Comparison of ENCODE assay signal across 26 mouse cellular contexts in the genomic region with DNA sequence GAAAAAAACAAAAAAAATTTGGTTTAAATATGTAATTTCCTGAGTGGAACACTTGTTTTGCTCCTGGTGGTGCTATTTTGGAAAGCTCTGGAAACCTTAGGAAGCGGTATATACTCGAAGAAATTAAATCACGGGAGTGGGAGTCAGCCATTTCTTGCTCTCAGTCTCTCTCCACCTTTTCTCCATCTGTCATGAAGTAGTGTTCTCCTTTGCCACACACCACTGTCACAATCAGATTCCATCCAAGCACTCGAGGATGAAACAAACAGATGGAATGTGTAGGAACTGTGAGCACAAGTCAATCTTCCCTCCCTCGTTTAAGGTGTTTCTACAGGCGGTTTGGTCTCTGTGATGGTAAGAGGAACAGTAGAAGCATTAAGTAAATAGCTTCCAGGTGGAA.
"Had no signal": no experiment of that assay in that cellular context is flagged by ENCODE, and none has a peak within 500 bp of the region (broad histone marks: within the 10 kb centered on the region; RNA-seq: fewer than 3 reads in every experiment).

No protein-coding gene starts in this region.

- DNase-seq: gastrocnemius, adult 2 months; gastrocnemius, postnatal 10 days; gastrocnemius, postnatal 25 days; heart, postnatal 10 days; heart, postnatal 4 days; kidney, adult 11 months; kidney, adult 2 months; kidney, adult 9 months; kidney, postnatal 14 days; kidney, postnatal 36 days; layer of hippocampus, adult 9-11 months; layer of hippocampus, postnatal 36 days; left cerebral cortex, postnatal 4 days had no signal

- H3K27me3 ChIP-seq: heart, embryonic 12.5 days; hindbrain, embryonic 12.5 days; hindbrain, embryonic 15.5 days; kidney, embryonic 15.5 days; limb, embryonic 13.5 days; limb, embryonic 15.5 days; liver, embryonic 12.5 days had no signal

- H3K4me2 ChIP-seq: heart, embryonic 12.5 days; hindbrain, embryonic 12.5 days; hindbrain, embryonic 15.5 days; kidney, embryonic 15.5 days; limb, embryonic 13.5 days; limb, embryonic 15.5 days; liver, embryonic 12.5 days had no signal

- H3K27ac ChIP-seq: gastrocnemius, adult 2 months; heart, embryonic 10.5 days; hindbrain, embryonic 10.5 days; hindbrain, embryonic 12.5 days; hindbrain, embryonic 15.5 days; hindbrain, postnatal 0 days; kidney, embryonic 15.5 days; kidney, postnatal 0 days; left cerebral cortex, adult 2 months; limb, embryonic 13.5 days; limb, embryonic 15.5 days; liver, embryonic 12.5 days had no signal

- H3K36me3 ChIP-seq: heart, embryonic 10.5 days; heart, embryonic 12.5 days; hindbrain, embryonic 10.5 days; hindbrain, embryonic 12.5 days; hindbrain, embryonic 15.5 days; kidney, embryonic 15.5 days; limb, embryonic 13.5 days; limb, embryonic 15.5 days; liver, embryonic 12.5 days had no signal

- ATAC-seq: hindbrain, postnatal 0 days; intestine, embryonic 16.5 days; liver, embryonic 12.5 days had no signal

- H3K9ac ChIP-seq: heart, embryonic 12.5 days; hindbrain, embryonic 12.5 days; hindbrain, embryonic 15.5 days; kidney, embryonic 15.5 days; limb, embryonic 13.5 days; limb, embryonic 15.5 days; liver, embryonic 12.5 days had no signal

- H3K9me3 ChIP-seq: heart, embryonic 10.5 days; hindbrain, embryonic 12.5 days; hindbrain, embryonic 15.5 days; kidney, embryonic 15.5 days; limb, embryonic 13.5 days; limb, embryonic 15.5 days; liver, embryonic 12.5 days had no signal

- H3K4me3 ChIP-seq: gastrocnemius, adult 2 months; heart, embryonic 10.5 days; heart, embryonic 12.5 days; hindbrain, embryonic 10.5 days; hindbrain, embryonic 12.5 days; hindbrain, embryonic 15.5 days; kidney, embryonic 15.5 days; left cerebral cortex, adult 2 months; limb, embryonic 13.5 days; limb, embryonic 15.5 days; liver, embryonic 12.5 days had no signal

- H3K4me1 ChIP-seq: heart, embryonic 10.5 days; heart, embryonic 12.5 days; hindbrain, embryonic 12.5 days; hindbrain, embryonic 15.5 days; limb, embryonic 13.5 days; limb, embryonic 15.5 days; liver, embryonic 12.5 days had no signal
